Mouse (Mus musculus) ES-E14 (cell line): ENCODE results near the gene Bpifb1. TPM values are rescaled to one million over a fixed set of nuclear protein-coding genes. Genes with fewer than 3 reads are reported as not detected.
"Not testable (repeated sequence)": the region's sequence is repeated elsewhere in the genome, so short reads cannot be mapped to it uniquely, and the experiment has no call there.

ENCODE experiments used
- DNase-seq: peaks from one replicate; pipeline ENCODE4 v3.0.0-alpha.2; 2013; ENCODE audit warnings: low read depth, low spot score
- H3K27ac ChIP-seq: 2 replicates; pipeline ENCODE4 v1.5.1; 2012; ENCODE audit warnings: low read depth, mild to moderate bottlenecking, low read length, moderate library complexity, mixed read lengths; ENCODE audit not compliant: poor library complexity, insufficient read depth, severe bottlenecking
- H3K36me3 ChIP-seq: 2 replicates; pipeline ENCODE4 v1.6.1; 2012; ENCODE audit warnings: mild to moderate bottlenecking, low read length, moderate library complexity, mixed read lengths; ENCODE audit not compliant: control insufficient read depth, poor library complexity, insufficient read depth, severe bottlenecking
- H3K4me1 ChIP-seq, 2 experiments: fragments of 150-350 bp in 1 of 2; sonication (generic) in 1 of 2; 2 replicates each; pipeline ENCODE4 v1.6.1; 2012; ENCODE audit warnings: low read length in 2 of 2, mild to moderate bottlenecking in 1 of 2, mixed read lengths in 1 of 2; ENCODE audit not compliant: control insufficient read depth in 2 of 2, insufficient read depth in 2 of 2, poor library complexity in 1 of 2
- H3K4me3 ChIP-seq, 2 experiments: fragments of 150-350 bp in 1 of 2; sonication (generic) in 1 of 2; 2 replicates each; pipeline ENCODE4 v1.5.1; 2012; ENCODE audit warnings: low read length in 2 of 2, low read depth in 1 of 2, mild to moderate bottlenecking in 1 of 2, mixed read lengths in 1 of 2; ENCODE audit not compliant: insufficient read depth in 1 of 2, poor library complexity in 1 of 2, severe bottlenecking in 1 of 2
- H3K9ac ChIP-seq: 2 replicates; pipeline ENCODE4 v1.6.1; 2012; ENCODE audit warnings: low read depth, mild to moderate bottlenecking, low read length, mixed read lengths; ENCODE audit not compliant: poor library complexity, insufficient read depth, severe bottlenecking
- H3K9me3 ChIP-seq: fragments of 150-350 bp; sonication (generic); 2 replicates; pipeline ENCODE4 v1.6.1; 2012; ENCODE audit warnings: low read depth, mild to moderate bottlenecking, low read length; ENCODE audit not compliant: control insufficient read depth, insufficient read depth
- CHD2 ChIP-seq: IDR thresholded peaks from 2 replicates; pipeline ENCODE4 v1.6.1; 2014; ENCODE audit warnings: mild to moderate bottlenecking, low read depth, low read length, inconsistent platforms
- HCFC1 ChIP-seq: IDR thresholded peaks from 2 replicates; pipeline ENCODE4 v1.6.1; 2012; ENCODE audit warnings: low read length, inconsistent platforms, borderline replicate concordance; ENCODE audit not compliant: insufficient read depth
- MAFK ChIP-seq: IDR thresholded peaks from 2 replicates; pipeline ENCODE4 v1.6.1; 2014; ENCODE audit warnings: mild to moderate bottlenecking, low read depth, low read length, inconsistent platforms; ENCODE audit not compliant: insufficient read depth
- ZC3H11A ChIP-seq: IDR thresholded peaks from 2 replicates; pipeline ENCODE4 v1.6.1; 2012; ENCODE audit warnings: low read depth, mild to moderate bottlenecking, inconsistent platforms, low read length, borderline replicate concordance
- ZNF384 ChIP-seq: IDR thresholded peaks from 2 replicates; pipeline ENCODE4 v1.6.1; 2012; ENCODE audit warnings: low read depth, low read length, inconsistent platforms
- in situ Hi-C, 2 experiments: fragments of 600-800 bp; cut with MboI; formaldehyde crosslinking; loops; one replicate each; pipeline ENCODE4 v1.15.1; 2025; ENCODE audit warnings: low sequenced_read_pairs in 2 of 2, inconsistent platforms in 1 of 2; ENCODE audit not compliant: unreplicated experiment in 2 of 2
- total RNA-seq: library from RNA; depleted of rRNA; stranded (reverse); fragments of 300-350 nt; gene quantifications from 2 replicates; pipeline ENCODE4 v1.2.3, GENCODE M21; 2012

Gene Bpifb1
- total RNA-seq, 1 experiment: 0.18 TPM

GRCm38 (mm10) chr2:154226991-154227390 is 36.4 kb downstream of the Bpifb1 start:
- peaks cover 0 to 17% of the 10 kb centered on the region in 2 experiments; a peak in 3 of 4 replicates for H3K4me1 ChIP-seq
- no peaks in the 10 kb centered on the region for H3K9me3 ChIP-seq
- no peak for DNase-seq
- H3K27ac ChIP-seq: no peak overlapping the region
- TF ChIP-seq CHD2 (no peak), ZC3H11A (no peak)
- in situ Hi-C loops: no loop called here
- no peak overlapping the region for H3K9ac ChIP-seq
- H3K4me3 ChIP-seq: no peak overlapping the region
- H3K36me3 ChIP-seq: no peaks in the 10 kb centered on the region

- H3K4me1 ChIP-seq: peaks cover 0 to 16% of the 10 kb centered on the region in 2 experiments; a peak in 2 of 4 replicates
- no peak overlapping the region for H3K27ac ChIP-seq
- H3K36me3 ChIP-seq: no peaks in the 10 kb centered on the region
- DNase-seq: no peak
- TF ChIP-seq ZC3H11A: no peak
- no peak for TF ChIP-seq CHD2
- TF ChIP-seq MAFK: no peak
- no peak for TF ChIP-seq HCFC1
- TF ChIP-seq ZNF384: no peak
- H3K9ac ChIP-seq: no peak overlapping the region
- in situ Hi-C loops: no loop called here
- no peaks in the 10 kb centered on the region for H3K9me3 ChIP-seq
- H3K4me3 ChIP-seq: no peak overlapping the region
Measured at GRCm38 (mm10) chr2:154227830-154228229, 37.2 kb downstream of the Bpifb1 start.

- in situ Hi-C loops: no loop called here
- H3K4me1 ChIP-seq: peaks cover 0 to 2% of the 10 kb centered on the region in 2 experiments; a peak in 1 of 4 replicates
- H3K9ac ChIP-seq: no peak overlapping the region
- TF ChIP-seq HCFC1 (no peak), CHD2 (no peak), ZC3H11A (no peak), ZNF384 (no peak), MAFK (no peak)
- DNase-seq: no peak
- no peak overlapping the region for H3K4me3 ChIP-seq
- no peaks in the 10 kb centered on the region for H3K9me3 ChIP-seq
- H3K36me3 ChIP-seq: no peaks in the 10 kb centered on the region
- H3K27ac ChIP-seq: no peak overlapping the region
Measured at GRCm38 (mm10) chr2:154233426-154233825, 42.8 kb downstream of the Bpifb1 start.

GRCm38 (mm10) chr2:154240771-154241170 is 50.2 kb downstream of the Bpifb1 start:
- Histone ChIP-seq H3K36me3 (no peaks in the 10 kb centered on the region), H3K9me3 (peaks cover 1% of the 10 kb centered on the region; the same call in 1 of the 2 replicates), H3K9ac (no peak overlapping the region), H3K27ac (no peak overlapping the region), H3K4me1 (no peaks in the 10 kb centered on the region), H3K4me3 (no peak overlapping the region)
- TF ChIP-seq HCFC1 (no peak), ZNF384 (no peak), ZC3H11A (no peak), MAFK (no peak), CHD2 (no peak)
- in situ Hi-C loops: no loop called here
- DNase-seq: no peak

GRCm38 (mm10) chr2:154242726-154243125 is 52.1 kb downstream of the Bpifb1 start:
- H3K27ac ChIP-seq, DNase-seq, in situ Hi-C loops, H3K4me3 ChIP-seq, H3K36me3 ChIP-seq, H3K9me3 ChIP-seq, H3K4me1 ChIP-seq, H3K9ac ChIP-seq: not testable (repeated sequence)
